Mouse (Mus musculus): ENCODE data around the gene Plekha1.

- TF ChIP-seq CTCF (IDR thresholded peaks at IDR 0.05; ENCODE audit: borderline replicate concordance, control insufficient read depth, extremely low read depth, insufficient read depth, low read length, poor library complexity): no peak
- no peak for TF ChIP-seq POLR2A (IDR thresholded peaks at IDR 0.05; ENCODE audit: control insufficient read depth, extremely low read depth, insufficient read depth, low read length, poor library complexity)
Measured at GRCm38 (mm10) chr7:130902929-130903328, 37.4 kb downstream of the Plekha1 start.

Measured in thymus, adult 2 months (tissue).